Mouse (Mus musculus) forelimb bud, embryonic 11.5 days (tissue): ENCODE data around the gene Olfr1209.

Experiments
- DNase-seq: peaks from one replicate; pipeline ENCODE4 v3.0.0-alpha.2; 2012; ENCODE audit warnings: low read depth, low spot score

The Olfr1209 gene

GRCm38 (mm10) chr2:88915057-88915456 is at the start of gene Olfr1209:
Gene Olfr1209, minus strand, starts transcription at chr2:88915157.
- DNase-seq = no peak

- DNase-seq = no peak
Observed at GRCm38 (mm10) chr2:88953669-88954068, 38.7 kb upstream of the Olfr1209 start, which contains the start of gene Olfr1212. Gene Olfr1212, plus strand, starts transcription at chr2:88953969.

- no peak for DNase-seq
Observed at GRCm38 (mm10) chr2:88938011-88938410, 23.1 kb upstream of the Olfr1209 start, which contains the start of gene Olfr1211. Gene Olfr1211, minus strand, starts transcription at chr2:88938111.

- no peak for DNase-seq
Observed at GRCm38 (mm10) chr2:88902211-88902610, 12.7 kb downstream of the Olfr1209 start, which contains the start of gene Olfr1208. Gene Olfr1208, minus strand, starts transcription at chr2:88902311.

- no peak for DNase-seq
Observed at GRCm38 (mm10) chr2:88862931-88863330, 52.0 kb downstream of the Olfr1209 start, which contains the start of gene Olfr1206. Gene Olfr1206, plus strand, starts transcription at chr2:88863231.
